Mouse (Mus musculus): Measurements from ENCODE around the gene Sycp2.
"Not testable (repeated sequence)": the region's sequence is repeated elsewhere in the genome, so short reads cannot be mapped to it uniquely, and the experiment has no call there.

Gene Sycp2

DNA sequence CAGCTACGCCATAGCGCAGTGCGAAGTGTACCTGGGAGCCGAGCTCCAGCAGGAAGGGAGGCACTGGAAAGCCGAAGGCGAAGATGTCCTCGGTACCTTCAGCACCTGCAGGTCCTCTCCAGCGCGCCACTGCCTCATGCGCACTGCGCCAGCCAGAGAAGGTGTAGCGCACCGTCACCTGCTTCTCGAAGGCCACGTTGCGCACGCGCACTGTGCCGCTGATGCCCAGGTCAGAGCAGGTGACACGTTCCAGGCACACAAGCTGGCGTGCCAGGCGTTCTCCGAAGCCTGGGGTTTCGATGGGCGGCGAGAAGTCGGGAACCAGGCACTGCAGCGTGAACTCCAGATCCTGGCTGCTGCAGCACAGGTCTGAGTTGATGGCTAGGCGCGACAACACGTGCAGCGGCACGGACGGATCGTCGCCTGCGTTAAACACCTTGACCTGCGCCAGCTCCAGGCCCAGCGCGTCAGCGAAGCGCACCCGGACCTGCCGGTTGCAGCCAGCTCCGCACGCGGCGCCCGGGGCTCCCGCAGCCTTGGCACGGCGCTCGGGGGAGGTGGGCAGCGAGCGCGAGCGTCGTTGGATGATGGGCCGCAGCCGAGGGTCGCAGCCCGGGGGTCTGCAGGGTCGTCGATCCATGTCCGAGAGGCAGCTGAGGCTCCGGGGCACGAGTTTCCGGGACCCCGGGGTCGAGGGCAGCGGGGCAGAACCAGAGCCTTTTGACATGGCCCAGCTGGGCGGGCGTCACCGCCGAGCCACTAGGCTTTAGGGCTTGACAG lies 6.2 kb upstream of the Sycp2 start:
- DNase-seq = peak; percentile 52

- DNase-seq = no peak
Observed at GRCm38 (mm10) chr2:178413081-178413480, 5.6 kb upstream of the Sycp2 start.

GRCm38 (mm10) chr2:178412598-178412997 lies 5.1 kb upstream of the Sycp2 start:
- no peak for DNase-seq

DNA sequence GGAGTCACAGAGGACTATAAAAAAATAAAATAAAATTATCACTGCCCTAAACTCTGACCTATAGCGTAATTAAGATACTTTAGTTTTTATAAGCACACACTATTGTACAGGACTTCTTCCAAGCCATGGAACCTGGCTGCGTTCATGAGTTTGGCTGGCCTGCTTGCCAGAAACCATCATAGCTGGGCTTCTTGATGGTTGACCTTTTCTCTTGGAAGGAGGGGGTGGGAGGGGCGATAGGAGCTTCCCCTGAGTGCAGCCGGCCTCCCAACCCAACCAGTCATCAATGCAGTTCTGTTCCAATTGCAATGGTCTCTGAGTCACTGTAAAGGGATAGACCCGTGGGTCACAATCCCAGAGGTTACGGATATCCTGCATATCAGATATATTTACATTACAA lies 2.8 kb upstream of the Sycp2 start:
- no peak for DNase-seq

GRCm38 (mm10) chr2:178409024-178409423 lies 1.5 kb upstream of the Sycp2 start:
- no peak for DNase-seq

DNA sequence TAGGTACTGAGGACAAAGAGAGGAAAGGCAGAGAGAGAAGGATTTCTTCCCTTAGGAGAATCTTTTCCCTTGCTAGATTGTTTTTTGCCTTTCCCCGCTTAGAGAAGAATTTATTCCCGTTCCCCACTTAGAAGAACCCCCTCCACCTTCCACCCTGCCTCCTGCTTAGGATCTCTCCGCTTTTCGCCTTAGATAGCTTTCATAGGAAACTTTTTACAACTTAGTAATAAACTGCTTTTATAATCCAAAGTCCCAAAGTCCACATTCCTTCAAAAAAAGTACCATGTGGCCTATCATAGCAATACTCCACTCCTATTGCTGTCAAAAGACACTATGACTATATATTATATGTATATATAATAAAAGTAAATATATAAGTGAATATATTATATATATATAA lies 64.9 kb downstream of the Sycp2 start:
- DNase-seq = no peak

- not testable (repeated sequence) for DNase-seq
Observed at GRCm38 (mm10) chr2:178342105-178342504, 65.4 kb downstream of the Sycp2 start.

DNA sequence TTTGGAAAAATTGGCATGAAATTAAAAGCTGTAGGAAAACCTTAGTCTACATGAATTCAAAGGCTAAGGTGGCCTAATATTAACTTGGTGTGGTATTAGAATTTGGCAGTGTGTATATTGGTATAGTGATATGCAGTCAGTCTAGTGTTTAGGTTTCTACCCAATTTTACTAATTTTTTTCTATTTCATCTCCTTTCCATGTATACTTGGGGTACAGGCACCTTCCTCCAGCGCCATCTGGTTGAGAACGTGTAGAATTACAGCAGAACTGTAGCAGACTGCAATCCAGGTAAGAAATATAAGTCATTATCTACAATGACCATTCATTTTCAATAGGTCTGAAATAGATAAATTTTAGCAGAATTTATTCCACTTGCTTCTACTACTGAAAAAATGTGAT lies 68.4 kb downstream of the Sycp2 start:
- no peak for DNase-seq

GRCm38 (mm10) chr2:178337878-178338277 lies 69.6 kb downstream of the Sycp2 start:
- DNase-seq = no peak

- no peak for DNase-seq
Observed at GRCm38 (mm10) chr2:178329986-178330385, 77.5 kb downstream of the Sycp2 start.

DNA sequence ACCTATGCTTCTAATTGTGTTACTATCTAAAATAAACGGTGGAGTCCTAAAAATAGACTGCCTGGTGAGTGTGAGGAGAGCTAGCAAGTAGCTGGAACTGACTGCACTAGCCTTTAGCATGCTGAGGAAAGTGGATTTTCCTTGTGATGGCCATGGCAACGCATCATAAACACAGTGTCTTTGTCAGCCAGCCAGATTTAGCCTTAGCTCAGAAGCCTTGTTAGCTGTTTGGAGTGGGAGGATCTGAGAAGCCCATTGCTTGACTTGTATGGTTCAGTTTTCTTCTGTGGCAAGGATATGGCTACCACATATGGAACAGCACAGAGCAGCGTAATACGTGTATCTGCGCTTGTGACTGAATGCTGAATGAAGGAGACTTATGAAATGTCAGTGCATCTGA lies 77.9 kb downstream of the Sycp2 start:
- peak; percentile 38 for DNase-seq

GRCm38 (mm10) chr2:178327466-178328040 lies 79.9 kb downstream of the Sycp2 start:
- peak; percentile 84 for DNase-seq

DNA sequence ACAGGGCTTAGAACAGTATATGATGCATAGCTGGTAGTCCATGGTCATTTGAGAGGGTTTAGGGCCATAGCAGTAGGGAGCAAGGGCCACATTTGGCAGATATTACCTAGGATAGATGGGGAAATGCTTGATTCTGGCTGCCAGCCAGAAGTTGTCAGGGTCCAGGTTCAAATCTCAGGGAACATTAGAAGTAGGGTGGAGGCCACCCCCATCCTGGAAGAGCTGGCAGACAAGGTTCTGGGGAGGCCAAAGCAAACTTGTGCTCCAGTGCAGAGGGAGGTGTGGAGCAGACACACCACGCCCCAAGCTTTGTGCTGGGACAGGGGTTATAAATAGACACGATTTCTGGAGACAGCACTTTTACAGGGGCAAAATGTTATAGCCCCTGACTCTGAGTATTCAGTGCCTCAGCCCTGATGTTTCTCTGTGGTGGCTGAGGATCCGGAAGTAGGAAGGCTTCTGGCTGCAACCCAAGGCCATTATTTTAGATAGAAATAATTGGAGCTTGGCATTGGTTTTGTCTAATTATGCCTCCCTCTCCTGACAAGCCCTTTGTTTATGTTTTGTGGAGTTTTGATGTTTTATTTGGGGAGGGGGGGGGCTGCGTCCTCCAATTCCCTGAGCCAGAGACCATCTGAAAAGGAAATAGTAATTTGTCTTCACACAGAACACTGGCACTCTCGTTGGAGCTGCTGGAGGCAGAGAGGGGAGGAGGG lies 80.6 kb downstream of the Sycp2 start:
- DNase-seq = no peak

GRCm38 (mm10) chr2:178326067-178326466 lies 81.4 kb downstream of the Sycp2 start:
- DNase-seq = no peak

- DNase-seq = no peak
Observed at GRCm38 (mm10) chr2:178324818-178325217, 82.7 kb downstream of the Sycp2 start.

GRCm38 (mm10) chr2:178324410-178324809 lies 83.1 kb downstream of the Sycp2 start:
- no peak for DNase-seq

GRCm38 (mm10) chr2:178321271-178321670 lies 86.2 kb downstream of the Sycp2 start:
- peak; percentile 64 for DNase-seq

- DNase-seq = no peak
Observed at GRCm38 (mm10) chr2:178319766-178320165, 87.7 kb downstream of the Sycp2 start.

DNA sequence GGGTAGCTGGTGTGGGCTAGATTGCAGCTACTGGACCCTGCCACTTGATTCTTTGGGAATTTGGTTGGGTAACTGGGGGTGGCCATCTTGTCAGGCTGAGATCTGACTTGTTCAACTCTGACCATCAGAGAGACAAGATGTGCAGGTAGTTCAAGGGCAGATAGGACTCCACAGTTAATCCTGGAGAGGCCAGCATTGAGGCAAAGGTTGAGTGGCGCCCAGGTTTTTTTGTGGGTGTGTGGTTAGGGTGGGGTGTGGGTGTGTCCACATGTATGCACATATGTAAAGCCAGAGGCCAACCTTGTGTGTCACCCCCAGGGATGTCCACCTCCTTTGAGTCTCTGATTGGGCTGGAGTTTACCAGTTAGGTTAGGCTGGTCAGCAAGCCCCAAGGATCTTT lies 91.2 kb downstream of the Sycp2 start:
- no peak for DNase-seq

- DNase-seq = no peak
Observed at GRCm38 (mm10) chr2:178313539-178313938, 93.9 kb downstream of the Sycp2 start.

DNA sequence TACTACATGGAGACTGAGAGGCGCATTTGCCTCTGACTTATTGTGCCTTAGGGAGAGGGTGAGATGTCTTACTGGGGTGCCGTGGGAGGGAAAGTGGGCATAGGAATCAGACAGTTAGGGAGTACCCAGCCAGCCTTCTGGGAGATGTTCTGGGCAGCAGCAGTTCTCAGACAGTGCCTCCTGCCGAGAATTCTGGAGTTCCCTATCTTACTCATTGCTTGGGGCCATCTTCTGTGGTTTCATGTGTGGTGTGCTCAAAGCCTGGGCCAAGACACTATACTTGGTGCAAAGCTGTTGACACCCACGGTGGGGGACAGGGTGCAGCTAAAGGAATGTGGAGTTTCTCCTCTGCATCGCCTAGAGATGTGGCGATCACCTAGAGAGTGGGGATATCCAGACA lies 102.8 kb downstream of the Sycp2 start:
- DNase-seq = no peak

DNA sequence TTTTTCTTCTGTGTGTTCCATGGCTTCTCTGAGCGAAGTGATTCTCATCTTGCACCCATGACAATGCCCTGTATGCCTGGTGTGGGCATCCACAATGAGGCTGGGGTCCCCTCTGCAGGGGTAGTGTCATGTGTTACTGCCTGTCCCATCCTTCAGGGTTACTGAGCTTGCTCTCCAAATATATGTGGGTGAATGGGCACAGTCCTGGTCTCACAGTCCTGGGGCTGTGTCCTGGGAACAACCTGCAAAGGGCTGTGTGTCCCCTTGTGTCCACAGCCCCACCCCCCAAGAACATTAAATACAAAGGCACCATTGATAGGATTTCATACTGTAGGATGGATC lies 103.3 kb downstream of the Sycp2 start:
- DNase-seq = no peak

DNA sequence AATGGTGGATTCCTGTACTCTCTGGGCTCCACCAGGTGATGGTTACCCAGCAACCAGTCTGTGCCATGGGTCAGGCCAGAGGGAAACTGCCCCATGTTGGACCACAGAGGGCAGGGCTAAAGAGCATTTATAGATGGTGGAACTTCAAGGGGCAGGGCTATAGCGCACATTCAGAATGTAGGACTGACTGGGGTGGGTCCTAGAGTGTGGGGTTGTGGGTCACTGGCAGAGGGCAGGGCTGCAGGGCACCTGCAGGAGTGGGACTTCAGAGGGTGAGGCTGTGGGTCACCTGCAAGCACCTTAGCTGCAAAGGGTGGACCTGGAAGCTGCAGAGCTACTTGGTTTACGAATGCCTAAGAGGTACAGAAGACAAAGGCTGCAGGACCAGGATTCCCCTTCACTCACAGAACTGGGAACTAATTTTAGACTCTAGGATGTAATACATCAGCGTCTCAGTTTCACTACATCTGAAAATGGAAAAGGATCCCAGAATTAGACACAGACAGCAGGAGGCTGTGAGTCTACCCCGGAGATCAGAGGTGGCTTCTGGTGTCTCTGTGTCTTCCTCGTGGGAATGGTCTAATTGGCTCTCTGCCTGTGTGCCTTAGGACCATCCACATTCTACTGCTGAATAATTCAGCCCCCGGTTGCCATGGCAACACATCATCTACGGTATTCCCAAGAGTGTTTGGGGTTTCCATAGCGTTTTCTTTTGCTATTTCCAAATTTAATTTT lies 103.9 kb downstream of the Sycp2 start:
- DNase-seq = peak; percentile 56
